Mouse (Mus musculus) heart, adult 10 weeks (tissue): ENCODE results near the gene Crisp2. TPM values are rescaled to one million over a fixed set of nuclear protein-coding genes. Genes with fewer than 3 reads are reported as not detected.

Source experiments
- polyA plus RNA-seq: library from polyadenylated mRNA; stranded (reverse); fragments of 350-450 nt; fragmentation: Illumina TruSeq; extraction: RNeasy Lipid Tissue Mini Kit (QIAGEN cat#74804); gene quantifications from one replicate; pipeline ENCODE4 v1.2.3, GENCODE M21; 2014; ENCODE audit warnings: low read depth, low replicate concordance

Gene Crisp2
- not detected for polyA plus RNA-seq

DNA sequence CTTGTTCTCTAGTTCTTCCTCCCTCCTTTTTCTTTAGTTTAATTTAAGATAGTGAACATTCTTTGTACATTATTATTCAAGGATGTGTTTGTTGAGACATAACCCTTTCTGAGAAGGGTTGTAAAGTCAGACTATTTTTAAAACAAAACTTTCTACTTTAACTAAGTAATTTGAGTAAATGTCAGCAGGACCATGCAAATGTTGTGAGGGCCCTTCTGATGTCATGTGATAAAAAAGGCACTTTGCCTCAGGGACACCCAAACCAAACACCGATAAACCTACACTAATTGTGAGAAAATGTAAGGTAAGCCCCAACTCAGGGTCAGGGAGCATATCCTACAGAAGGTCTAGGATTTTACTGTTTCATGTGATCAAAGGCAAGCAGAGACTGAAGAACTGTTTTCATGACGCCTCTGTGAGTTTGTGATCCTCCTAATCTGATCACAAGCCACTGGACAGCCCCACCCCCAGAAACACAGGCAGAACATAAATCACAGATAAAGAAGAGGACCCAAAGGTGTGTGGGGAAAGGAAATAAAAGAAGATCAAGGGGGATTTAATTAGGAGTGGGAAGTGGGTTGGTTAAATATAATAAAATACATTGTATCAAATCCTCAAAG lies at the start of gene Crisp2:
Gene Crisp2 (minus strand): TSS at position 51 of the 620 bp plus-strand sequence.

DNA sequence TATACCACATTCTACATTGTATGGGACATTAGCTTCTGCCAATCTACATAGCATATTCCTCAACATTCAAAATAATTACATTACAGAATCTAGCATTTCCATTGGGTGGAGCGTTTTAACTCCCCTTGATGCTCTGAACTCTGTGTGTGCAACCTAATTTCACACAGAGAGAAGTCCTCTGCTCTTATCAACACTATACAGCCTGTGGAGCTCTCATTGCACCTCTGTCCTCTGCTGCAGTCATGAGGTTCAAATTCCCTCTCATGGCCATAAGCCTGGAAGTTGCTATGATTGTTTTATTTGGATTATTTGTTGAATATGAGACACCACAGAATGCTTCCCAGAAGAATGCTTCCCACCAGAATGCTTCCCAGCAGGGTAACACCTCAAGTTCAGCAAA lies 4.1 kb upstream of the Crisp2 start, which contains the start of gene Rhag:
Gene Rhag (plus strand): TSS at position 193 of the 400 bp plus-strand sequence.

DNA sequence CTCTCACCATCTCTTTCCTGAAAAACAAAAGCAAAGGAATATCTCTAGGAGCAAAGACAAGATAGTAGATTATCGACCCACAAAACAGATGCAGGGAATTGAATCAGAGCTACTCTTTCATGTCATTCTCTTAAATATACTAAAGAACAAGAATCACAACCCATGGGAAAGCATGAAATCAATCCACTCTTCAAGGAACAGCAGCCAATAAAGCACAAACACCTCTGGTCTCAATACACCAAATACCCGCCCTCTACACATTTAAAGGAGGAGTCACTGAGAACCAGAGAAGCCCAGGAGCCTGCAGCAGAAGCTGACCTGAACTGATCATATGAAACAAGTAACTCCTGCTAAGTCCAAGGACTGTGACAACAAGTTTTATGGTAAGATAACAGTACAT lies 80.0 kb downstream of the Crisp2 start, which contains the start of gene Esp1:
Gene Esp1 (plus strand): TSS at position 301 of the 400 bp plus-strand sequence.

Other genes starting within 250 kb of the Crisp2 start
- not detected for gene Esp6, start 245.5 kb downstream of the Crisp2 start, polyA plus RNA-seq
- not detected for gene Esp4, start 208.4 kb downstream of the Crisp2 start, polyA plus RNA-seq
- gene Esp3, start 174.9 kb downstream of the Crisp2 start, polyA plus RNA-seq: not detected
- not detected for gene Esp1, start 79.9 kb downstream of the Crisp2 start, polyA plus RNA-seq
- gene Rhag, start 4.1 kb upstream of the Crisp2 start, polyA plus RNA-seq: not detected
- gene 9130008F23Rik, start 73.6 kb upstream of the Crisp2 start, polyA plus RNA-seq: 0.89 TPM
- not detected for gene Glyatl3, start 107.3 kb upstream of the Crisp2 start, polyA plus RNA-seq
- 94.2 TPM for gene Mut, start 127.7 kb upstream of the Crisp2 start, polyA plus RNA-seq
- 8.7 TPM for gene Cenpq, start 128.0 kb upstream of the Crisp2 start, polyA plus RNA-seq